Comparison of ENCODE assay signal across 33 mouse cellular contexts in the genomic region with DNA sequence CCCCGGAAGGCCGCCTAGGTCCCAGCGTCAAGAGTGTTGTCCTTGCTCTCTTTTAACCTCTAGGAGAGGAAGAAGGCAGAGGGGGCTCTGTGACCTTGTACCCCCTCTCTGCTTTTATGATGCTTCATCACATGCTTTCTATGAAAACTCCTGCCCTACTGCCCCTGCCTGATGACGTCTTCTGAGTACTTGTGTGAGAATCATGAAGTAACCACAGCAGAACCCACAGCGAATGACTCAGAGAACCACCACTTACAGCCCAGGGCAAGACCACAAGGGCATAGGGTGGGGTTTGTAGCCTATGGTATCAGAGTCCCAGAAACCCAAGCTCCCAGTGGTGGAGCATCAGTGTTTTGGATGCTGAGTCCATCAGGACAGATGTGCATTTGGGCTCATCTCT. TPM values are rescaled to one million over a fixed set of nuclear protein-coding genes. Genes with fewer than 3 reads are reported as not detected.
A peak's percentile ranks its signal among the peaks of the same experiment; 100 is the strongest.
DNase-seq lines count a peak whose midpoint lies in the region; ATAC-seq and TF ChIP-seq lines count a peak whose summit lies in the region.
"Had no signal": no experiment of that assay in that cellular context is flagged by ENCODE, and none has a peak within 500 bp of the region (broad histone marks: within the 10 kb centered on the region; RNA-seq: fewer than 3 reads in every experiment).

A gene (minus strand): TSS at position 108 of the 400 bp plus-strand sequence.

- no peak for TF ChIP-seq CTCF in G1E (IDR thresholded peaks at IDR 0.05; ENCODE audit: low read depth, low read length)

- H3K36me3 ChIP-seq in G1E (replicated peaks) = no peaks in the 10 kb centered on the region
- no peaks in the 10 kb centered on the region for H3K36me3 ChIP-seq in midbrain, embryonic 11.5 days (ENCODE audit: control insufficient read depth, insufficient read depth, low read length)
- H3K36me3 ChIP-seq: embryonic facial prominence, embryonic 12.5 days; heart, embryonic 10.5 days; limb, embryonic 12.5 days; neural tube, embryonic 13.5 days had no signal

- DNase-seq in 416B (ENCODE audit: low read depth) (peak; percentile 96), G1E (ENCODE audit: low spot score) (no peak)
- DNase-seq in induced T-regulatory cell, adult 2 months (ENCODE audit: low read depth) = peak; percentile 86
- DNase-seq in layer of hippocampus, postnatal 36 days = no peak
- no peak for DNase-seq in midbrain, embryonic 11.5 days (ENCODE audit: low spot score, missing footprints)
- no peak for DNase-seq in gastrocnemius, postnatal 36 days
- DNase-seq in right cerebral cortex, postnatal 36 days (ENCODE audit: low spot score in 2 of 2) = no peak
- DNase-seq: adrenal gland, adult 8-10 months; cerebellum, adult 18-20 months; cerebellum, postnatal 14 days; forebrain, postnatal 0 days; heart, postnatal 4 days; kidney, adult 18-20 months; kidney, postnatal 10 days; lung, adult 18-20 months; lung, postnatal 10 days; midbrain, embryonic 14.5 days; right cerebral cortex, postnatal 4 days; thymus, adult 2 months; thymus, postnatal 4 days had no signal

- H3K4me2 ChIP-seq in midbrain, embryonic 11.5 days = no peak within 1 kb of the TSS
- H3K4me2 ChIP-seq: embryonic facial prominence, embryonic 12.5 days; limb, embryonic 12.5 days; liver, embryonic 11.5 days; neural tube, embryonic 13.5 days had no signal

- no peak within 1 kb of the TSS for H3K9ac ChIP-seq in midbrain, embryonic 11.5 days (ENCODE audit: low read length)
- H3K9ac ChIP-seq: embryonic facial prominence, embryonic 12.5 days; forebrain, postnatal 0 days; limb, embryonic 12.5 days; neural tube, embryonic 13.5 days had no signal

- H3K9me3 ChIP-seq in G1E (replicated peaks) = no peaks in the 10 kb centered on the region
- no peaks in the 10 kb centered on the region for H3K9me3 ChIP-seq in midbrain, embryonic 11.5 days (ENCODE audit: control insufficient read depth, low read length)
- H3K9me3 ChIP-seq: embryonic facial prominence, embryonic 12.5 days; heart, embryonic 10.5 days; limb, embryonic 12.5 days; neural tube, embryonic 13.5 days had no signal

- 0 out of 2 replicates have a peak, but pooled peaks cover 3% of the 10 kb centered on the region for H3K27me3 ChIP-seq in G1E (ENCODE audit: insufficient read depth, low read length)
- no peaks in the 10 kb centered on the region for H3K27me3 ChIP-seq in midbrain, embryonic 11.5 days (ENCODE audit: control insufficient read depth, insufficient read depth, low read length)
- H3K27me3 ChIP-seq: embryonic facial prominence, embryonic 12.5 days; limb, embryonic 12.5 days; neural tube, embryonic 13.5 days had no signal

- ATAC-seq in G1E (ENCODE audit: extremely low read depth, insufficient number of reproducible peaks, low FRiP score, poor library complexity, severe bottlenecking) = no peak
- peak; percentile 78 for ATAC-seq in monocyte, adult 5-6 weeks (replicated peaks; ENCODE audit: insufficient number of reproducible peaks, low FRiP score, low TSS enrichment, poor library complexity, severe bottlenecking)
- ATAC-seq in midbrain, embryonic 11.5 days (ENCODE audit: low FRiP score) = no peak
- ATAC-seq: forebrain, postnatal 0 days; hindbrain, embryonic 16.5 days; Patski had no signal

- intact Hi-C loops in gastrocnemius, postnatal 36 days (cut with DNase I) = no loop called here

- peaks cover 56% of the 10 kb centered on the region for H3K4me1 ChIP-seq in G1E (ENCODE audit: insufficient read depth, low read depth, low read length)
- H3K4me1 ChIP-seq in midbrain, embryonic 11.5 days (ENCODE audit: control insufficient read depth, insufficient read depth, low read length) = no peaks in the 10 kb centered on the region
- H3K4me1 ChIP-seq: embryonic facial prominence, embryonic 12.5 days; heart, embryonic 10.5 days; limb, embryonic 12.5 days; neural tube, embryonic 13.5 days had no signal

- no peak within 1 kb of the TSS for H3K27ac ChIP-seq in midbrain, embryonic 11.5 days (ENCODE audit: low read depth, low read length)
- H3K27ac ChIP-seq: embryonic facial prominence, embryonic 12.5 days; heart, embryonic 10.5 days; limb, embryonic 12.5 days; neural tube, embryonic 13.5 days had no signal

- no peak within 1 kb of the TSS for H3K4me3 ChIP-seq in G1E (ENCODE audit: low read depth, low read length)
- no peak within 1 kb of the TSS for H3K4me3 ChIP-seq in midbrain, embryonic 11.5 days (ENCODE audit: low read depth, low read length)
- H3K4me3 ChIP-seq: embryonic facial prominence, embryonic 12.5 days; heart, embryonic 10.5 days; limb, embryonic 12.5 days; neural tube, embryonic 13.5 days had no signal

- 91% methylated on average over 5 of the region's 5 CpGs for WGBS in midbrain, embryonic 11.5 days

RNA-seq across cellular contexts. Expression of the gene that starts here (rescaled TPM):
- total RNA-seq in G1E (2014; fragmentation: Nextera tagmentation) (42.7 and 44.6 TPM in 2 replicates), G1E (2017) (28.5 and 30.8 TPM in 2 replicates)
- polyA plus RNA-seq in G1E (2012) = 0.39 and 1.1 TPM in 2 replicates
- total RNA-seq in monocyte, adult 5-6 weeks (2017) = 264 to 599 TPM (median 278 TPM) in 3 replicates
- total RNA-seq in layer of hippocampus, postnatal 36 days (2021) = not detected
- polyA plus RNA-seq in midbrain, embryonic 11.5 days (2014; fragmentation: Nextera tagmentation; extraction: Ambion mirVana) = not detected in 2 replicates
- not detected for total RNA-seq in gastrocnemius, postnatal 36 days (2021)
- total RNA-seq: forebrain, postnatal 0 days; gastrocnemius, postnatal 4 days; heart, postnatal 4 days; layer of hippocampus, adult 18-20 months; layer of hippocampus, postnatal 25 days; left cerebral cortex, postnatal 10 days had no signal
- polyA plus RNA-seq: forebrain, embryonic 11.5 days; forebrain, postnatal 0 days; hindbrain, embryonic 16.5 days; midbrain, embryonic 14.5 days; neural tube, embryonic 13.5 days had no signal

Comparison
In these comparisons a context has a peak if more than half of its experiments do, and no peak if none do; other contexts are left out.
1. RNA of the gene that starts here (total RNA-seq): 264 to 599 TPM in monocyte, adult 5-6 weeks and 28.5 to 44.6 TPM in G1E; not detected in layer of hippocampus, postnatal 36 days and not detected in gastrocnemius, postnatal 36 days; every median in the first group is over 10 times any median in the second.
2. DNase-seq: peak in 416B (single experiment) and induced T-regulatory cell, adult 2 months (single experiment); none in G1E (single experiment), layer of hippocampus, postnatal 36 days (0 of 2), midbrain, embryonic 11.5 days (single experiment), gastrocnemius, postnatal 36 days (0 of 2) and right cerebral cortex, postnatal 36 days (0 of 2).